Comparison of ENCODE assay signal across 8 mouse cellular contexts in the genomic region with DNA sequence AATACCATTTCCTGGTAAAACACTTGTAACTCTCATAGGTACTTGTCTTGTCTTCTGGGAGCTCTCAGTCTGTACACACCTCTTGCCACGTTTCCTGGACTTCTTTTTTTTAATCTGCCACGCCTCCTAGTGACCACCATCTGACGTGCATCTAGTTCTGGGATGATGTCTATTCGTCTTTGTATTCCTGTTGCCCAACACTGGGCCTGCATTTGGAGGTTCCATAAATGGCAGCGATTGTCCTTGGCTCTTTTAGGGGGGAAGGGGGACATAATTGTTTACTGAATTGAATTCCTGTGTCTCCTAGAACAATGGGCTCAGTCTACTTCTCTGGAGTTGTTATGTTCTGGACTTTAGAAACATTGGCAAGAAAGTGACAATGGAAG. TPM values are rescaled to one million over a fixed set of nuclear protein-coding genes. Genes with fewer than 3 reads are reported as not detected.
DNase-seq lines count a peak whose midpoint lies in the region; ATAC-seq and TF ChIP-seq lines count a peak whose summit lies in the region.

No protein-coding gene starts in this region.

- peaks cover 52% of the 10 kb centered on the region for H3K4me1 ChIP-seq in G1E (ENCODE audit: insufficient read depth, low read depth, low read length)
- H3K4me1 ChIP-seq in heart, embryonic 13.5 days, result peaks cover 19% of the 10 kb centered on the region
- H3K4me1 ChIP-seq in megakaryocyte, embryonic 14.5 days, result peaks cover 43% of the 10 kb centered on the region
- peaks cover 13% of the 10 kb centered on the region for H3K4me1 ChIP-seq in stomach, embryonic 16.5 days (ENCODE audit: control insufficient read depth, insufficient read depth, low read length)

- ATAC-seq in frontal cortex, adult (ENCODE audit: low TSS enrichment), result peak; percentile 32; the same call in 1 of the 2 replicates
- ATAC-seq in G1E (ENCODE audit: extremely low read depth, insufficient number of reproducible peaks, low FRiP score, poor library complexity, severe bottlenecking), result no peak
- ATAC-seq in heart, embryonic 13.5 days (ENCODE audit: extremely low read depth, insufficient number of reproducible peaks, low FRiP score, low TSS enrichment), result no peak
- ATAC-seq in stomach, embryonic 16.5 days (ENCODE audit: insufficient read depth, low FRiP score), result 0 out of 2 replicates have a peak, but pooled peaks have one; percentile 10

- H3K4me2 ChIP-seq in heart, embryonic 13.5 days, result peak overlapping the region; percentile 91
- peak overlapping the region; percentile 84 for H3K4me2 ChIP-seq in stomach, embryonic 16.5 days (ENCODE audit: low read depth, low read length)

- H3K9me3 ChIP-seq in G1E (replicated peaks), result no peaks in the 10 kb centered on the region
- H3K9me3 ChIP-seq in heart, embryonic 13.5 days, result no peaks in the 10 kb centered on the region
- no peaks in the 10 kb centered on the region for H3K9me3 ChIP-seq in megakaryocyte, embryonic 14.5 days
- no peaks in the 10 kb centered on the region for H3K9me3 ChIP-seq in stomach, embryonic 16.5 days (replicated peaks; ENCODE audit: control insufficient read depth, low read length)

- 1% methylated on average over 5 of the region's 5 CpGs for WGBS in heart, embryonic 13.5 days
- 2% methylated on average over 5 of the region's 5 CpGs for WGBS in stomach, embryonic 16.5 days

- no peaks in the 10 kb centered on the region for H3K27me3 ChIP-seq in G1E (ENCODE audit: insufficient read depth, low read length)
- no peaks in the 10 kb centered on the region for H3K27me3 ChIP-seq in heart, embryonic 13.5 days (replicated peaks)
- no peaks in the 10 kb centered on the region for H3K27me3 ChIP-seq in megakaryocyte, embryonic 14.5 days (replicated peaks)
- no peaks in the 10 kb centered on the region for H3K27me3 ChIP-seq in stomach, embryonic 16.5 days (ENCODE audit: control insufficient read depth, insufficient read depth, low read length)

- no peak for TF ChIP-seq CTCF in G1E (IDR thresholded peaks at IDR 0.05; ENCODE audit: low read depth, low read length)

- H3K9ac ChIP-seq in heart, embryonic 13.5 days, result peak overlapping the region; percentile 95
- H3K9ac ChIP-seq in stomach, embryonic 16.5 days (ENCODE audit: low read length), result peak overlapping the region; percentile 81

- H3K4me3 ChIP-seq in G1E (ENCODE audit: low read depth, low read length), result peak overlapping the region; percentile 75
- peak overlapping the region; percentile 95 for H3K4me3 ChIP-seq in heart, embryonic 13.5 days
- H3K4me3 ChIP-seq in megakaryocyte, embryonic 14.5 days (replicated peaks), result peak overlapping the region; percentile 93
- H3K4me3 ChIP-seq in stomach, embryonic 16.5 days (replicated peaks; ENCODE audit: low read length), result peak overlapping the region; percentile 60

- DNase-seq in frontal cortex, postnatal 14 days (ENCODE audit: low spot score in 2 of 2), result no peak
- peak; percentile 49 for DNase-seq in G1E (ENCODE audit: low spot score)
- peak; percentile 70 for DNase-seq in embryo, embryonic 10 days (ENCODE audit: low spot score)
- DNase-seq in kidney, postnatal 4 days, result peak; percentile 34 to 64

- H3K36me3 ChIP-seq in G1E (replicated peaks), result peaks cover 74% of the 10 kb centered on the region
- H3K36me3 ChIP-seq in heart, embryonic 13.5 days, result peaks cover 59% of the 10 kb centered on the region
- peaks cover 66% of the 10 kb centered on the region for H3K36me3 ChIP-seq in megakaryocyte, embryonic 14.5 days (replicated peaks; ENCODE audit: low read length)
- peaks cover 20% of the 10 kb centered on the region for H3K36me3 ChIP-seq in stomach, embryonic 16.5 days (ENCODE audit: control insufficient read depth, insufficient read depth, low read length)

- peak overlapping the region; percentile 90 for H3K27ac ChIP-seq in heart, embryonic 13.5 days (replicated peaks)
- H3K27ac ChIP-seq in stomach, embryonic 16.5 days (ENCODE audit: low read length), result peak overlapping the region; percentile 91

RNA-seq across cellular contexts. Expression of a gene that starts 0.6 kb away (rescaled TPM):
- total RNA-seq in G1E (2014; fragmentation: Nextera tagmentation) (23.1 and 30.8 TPM in 2 replicates), G1E (2017) (167 and 180 TPM in 2 replicates)
- polyA plus RNA-seq in G1E (2012), result 51.2 and 86.3 TPM in 2 replicates
- 49.0 and 56.8 TPM in 2 replicates for polyA plus RNA-seq in heart, embryonic 13.5 days (2015; fragmentation: Nextera tagmentation; extraction: Ambion mirVana)
- 2.6 and 18.8 TPM in 2 replicates for polyA plus RNA-seq in megakaryocyte, embryonic 14.5 days (2012; ENCODE audit: insufficient read depth, low replicate concordance)
- polyA plus RNA-seq in stomach, embryonic 16.5 days (2015; fragmentation: Nextera tagmentation; extraction: Ambion mirVana), result 72.3 and 83.6 TPM in 2 replicates

RNA-seq across cellular contexts. Expression of a gene that starts 0.8 kb away (rescaled TPM):
- 24.2 and 40.3 TPM in 2 replicates for total RNA-seq in G1E (2014; fragmentation: Nextera tagmentation)
- 178 and 219 TPM in 2 replicates for total RNA-seq in G1E (2017)
- 13.9 and 20.3 TPM in 2 replicates for polyA plus RNA-seq in G1E (2012)
- 399 and 448 TPM in 2 replicates for polyA plus RNA-seq in heart, embryonic 13.5 days (2015; fragmentation: Nextera tagmentation; extraction: Ambion mirVana)
- 17.7 TPM in 1 of 2 replicates, not detected in the other for polyA plus RNA-seq in megakaryocyte, embryonic 14.5 days (2012; ENCODE audit: insufficient read depth, low replicate concordance)
- polyA plus RNA-seq in stomach, embryonic 16.5 days (2015; fragmentation: Nextera tagmentation; extraction: Ambion mirVana), result 400 and 452 TPM in 2 replicates

RNA-seq across cellular contexts. Expression of a gene that starts 21.9 kb away (rescaled TPM):
- total RNA-seq in G1E (2014; fragmentation: Nextera tagmentation), result 366 and 403 TPM in 2 replicates
- 143 and 145 TPM in 2 replicates for total RNA-seq in G1E (2017)
- polyA plus RNA-seq in G1E (2012), result 298 and 307 TPM in 2 replicates
- polyA plus RNA-seq in heart, embryonic 13.5 days (2015; fragmentation: Nextera tagmentation; extraction: Ambion mirVana), result 54.8 and 58.9 TPM in 2 replicates
- 76.5 and 120 TPM in 2 replicates for polyA plus RNA-seq in megakaryocyte, embryonic 14.5 days (2012; ENCODE audit: insufficient read depth, low replicate concordance)
- polyA plus RNA-seq in stomach, embryonic 16.5 days (2015; fragmentation: Nextera tagmentation; extraction: Ambion mirVana), result 107 and 117 TPM in 2 replicates

RNA-seq across cellular contexts. Expression of a gene that starts 35.9 kb away (rescaled TPM):
- total RNA-seq in G1E (2014; fragmentation: Nextera tagmentation) (not detected in 2 replicates), G1E (2017) (0.12 and 0.22 TPM in 2 replicates)
- polyA plus RNA-seq in G1E (2012), result not detected in 2 replicates
- 8.4 and 11.1 TPM in 2 replicates for polyA plus RNA-seq in heart, embryonic 13.5 days (2015; fragmentation: Nextera tagmentation; extraction: Ambion mirVana)
- polyA plus RNA-seq in megakaryocyte, embryonic 14.5 days (2012; ENCODE audit: insufficient read depth, low replicate concordance), result 0.34 and 0.56 TPM in 2 replicates
- 16.6 and 17.6 TPM in 2 replicates for polyA plus RNA-seq in stomach, embryonic 16.5 days (2015; fragmentation: Nextera tagmentation; extraction: Ambion mirVana)

Comparison
In these comparisons a context has a peak if more than half of its experiments do, and no peak if none do; other contexts are left out.
1. ATAC-seq: peak in frontal cortex, adult (single experiment) and stomach, embryonic 16.5 days (single experiment); none in G1E (single experiment) and heart, embryonic 13.5 days (single experiment).
2. DNase-seq: peak in G1E (single experiment), embryo, embryonic 10 days (single experiment) and kidney, postnatal 4 days (2 of 2); none in frontal cortex, postnatal 14 days (0 of 2).
3. RNA of a gene that starts 0.8 kb away (polyA plus RNA-seq): 400 to 452 TPM in stomach, embryonic 16.5 days and 399 to 448 TPM in heart, embryonic 13.5 days; 13.9 to 20.3 TPM in G1E and 17.7 TPM in megakaryocyte, embryonic 14.5 days; every median in the first group is over 10 times any median in the second.
4. Peak in every context shown above with its lines, with median percentiles within 50 percentile points of each other: H3K4me3 ChIP-seq.